Mouse (Mus musculus) common myeloid progenitor, adult 5-6 weeks (primary cell): Measurements from ENCODE around the gene Myo18a. TPM values are rescaled to one million over a fixed set of nuclear protein-coding genes. Genes with fewer than 3 reads are reported as not detected.
"Not testable (repeated sequence)": the region's sequence is repeated elsewhere in the genome, so short reads cannot be mapped to it uniquely, and the experiment has no call there.

Source experiments
- ATAC-seq: replicated peaks from 2 replicates; pipeline ENCODE4 v1.8.0; 2016; ENCODE audit warnings: low read depth, mild to moderate bottlenecking, moderate TSS enrichment, inconsistent platforms; ENCODE audit not compliant: poor library complexity, severe bottlenecking
- total RNA-seq: library from RNA; stranded (forward); fragments of 200-1000, 187-1606 nt; gene quantifications from 2 replicates; pipeline ENCODE4 v1.2.3, GENCODE M21; 2017

Gene Myo18a
- total RNA-seq: 118 and 140 TPM in 2 replicates

DNA sequence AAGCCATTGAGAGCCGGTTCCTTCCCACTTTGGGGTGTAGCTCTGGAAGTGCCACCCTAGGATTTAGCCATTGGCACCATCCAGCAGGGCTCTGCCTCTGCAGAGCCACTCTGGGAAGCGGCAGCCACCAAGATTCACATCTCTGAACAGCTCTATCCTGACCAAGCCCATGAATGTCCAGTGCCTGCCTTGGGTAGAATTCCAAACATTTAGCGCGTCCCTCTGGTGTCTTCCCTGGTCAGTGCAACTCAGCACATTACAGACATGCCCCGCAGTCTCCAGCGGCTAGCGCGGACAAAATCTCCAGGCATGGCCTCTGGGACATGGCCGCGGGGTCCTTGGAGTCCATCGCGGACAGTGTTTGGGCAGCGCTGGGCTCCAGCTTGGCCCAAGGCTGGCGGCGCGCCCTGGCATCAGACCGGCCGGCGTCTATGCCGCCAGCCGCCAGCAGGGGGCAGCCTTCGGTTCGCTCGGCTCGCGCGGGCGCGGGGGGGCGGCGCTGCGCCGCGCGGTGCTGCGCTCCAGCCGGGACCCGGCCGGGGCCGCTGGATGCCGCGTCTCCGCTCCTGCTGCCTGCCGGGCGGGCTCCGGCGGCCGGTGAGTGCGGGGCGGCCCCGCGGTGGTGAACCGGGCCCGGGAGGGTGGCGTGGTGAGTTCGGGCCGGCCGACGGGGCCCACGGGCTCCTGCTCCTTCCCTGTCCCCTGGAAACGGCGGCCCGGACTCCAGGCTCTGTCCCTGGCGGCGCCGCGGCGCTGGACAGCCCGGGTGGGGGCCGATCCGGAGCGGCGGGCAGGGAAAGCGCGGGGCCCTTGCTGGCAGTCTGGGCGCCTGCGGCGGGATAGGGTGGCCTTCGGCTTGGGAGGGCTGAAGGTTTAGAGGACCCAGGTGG lies at the start of gene Myo18a:
Gene Myo18a (plus strand): TSS at position 464 of the 890 bp plus-strand sequence.
- ATAC-seq: peak; percentile 50

DNA sequence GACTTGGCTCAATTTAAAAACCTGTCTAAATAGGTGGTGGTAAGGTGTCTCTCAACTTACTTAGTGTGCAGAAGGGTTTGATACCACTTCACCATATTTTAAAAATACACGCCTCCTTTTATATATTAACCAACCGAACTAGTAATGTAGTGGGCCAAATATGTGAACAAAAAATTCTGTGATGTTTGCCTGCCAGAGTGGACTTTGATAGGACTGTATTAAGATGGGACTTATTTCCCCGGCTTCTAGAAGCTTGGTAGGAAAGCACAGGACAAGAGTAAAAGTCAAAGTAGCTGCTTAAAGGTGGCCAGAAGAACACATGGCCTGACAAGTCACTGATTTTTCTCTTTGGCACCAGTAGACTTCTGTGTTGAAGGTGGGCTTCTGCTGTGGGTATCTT lies 49.3 kb upstream of the Myo18a start:
- no peak for ATAC-seq

DNA sequence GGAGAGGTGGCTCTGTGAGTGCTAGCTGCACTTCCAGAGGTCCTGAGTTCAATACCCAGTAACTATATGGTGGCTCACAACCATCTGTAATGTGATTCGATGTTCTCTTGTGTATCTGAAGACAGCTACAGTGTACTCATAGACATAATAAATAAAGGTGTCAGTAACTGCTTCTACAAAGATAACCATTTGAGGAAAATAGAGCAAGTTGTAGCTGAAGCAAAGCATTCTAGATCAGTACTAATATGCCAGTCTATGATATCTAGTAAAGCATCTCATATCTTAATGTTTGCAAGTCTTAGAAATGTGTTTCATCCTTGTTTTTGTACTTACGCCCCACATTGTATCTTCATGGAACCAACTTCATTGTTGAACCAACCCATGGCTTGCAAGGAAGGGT lies 44.0 kb upstream of the Myo18a start:
- no peak for ATAC-seq

DNA sequence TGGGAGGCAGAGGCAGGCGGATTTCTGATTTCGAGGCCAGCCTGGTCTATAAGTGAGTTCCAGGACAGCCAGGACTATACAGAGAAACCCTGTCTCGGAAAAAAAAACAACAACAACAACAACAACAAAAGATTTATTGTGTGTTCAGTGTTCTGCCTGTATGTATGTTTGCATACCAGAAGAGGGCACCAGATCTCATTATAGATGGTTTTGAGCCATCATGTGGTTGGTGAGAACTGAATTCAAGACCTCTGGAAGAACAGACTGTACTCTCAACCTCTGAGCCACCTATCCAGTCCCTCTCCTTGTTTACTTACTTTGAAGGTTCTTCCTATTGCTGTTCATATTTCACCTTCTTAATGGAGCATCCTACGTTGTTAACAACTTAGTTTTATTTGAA lies 41.7 kb upstream of the Myo18a start:
- no peak for ATAC-seq

GRCm38 (mm10) chr11:77724766-77725165 lies 38.3 kb upstream of the Myo18a start:
- ATAC-seq: no peak

- ATAC-seq: no peak
Measured at GRCm38 (mm10) chr11:77725183-77725582, 37.9 kb upstream of the Myo18a start, which contains the start of gene Cryba1. Cryba1 (minus strand) TSS chr11:77725283.

GRCm38 (mm10) chr11:77728587-77728986 lies 34.5 kb upstream of the Myo18a start:
- no peak for ATAC-seq

GRCm38 (mm10) chr11:77737289-77737688 lies 25.8 kb upstream of the Myo18a start:
- peak; percentile 69 for ATAC-seq

GRCm38 (mm10) chr11:77738555-77738954 lies 24.5 kb upstream of the Myo18a start:
- ATAC-seq: no peak

GRCm38 (mm10) chr11:77743966-77744365 lies 19.1 kb upstream of the Myo18a start:
- ATAC-seq: 0 out of 2 replicates have a peak, but pooled peaks have one; percentile 42

GRCm38 (mm10) chr11:77746652-77747051 lies 16.4 kb upstream of the Myo18a start:
- ATAC-seq: no peak

DNA sequence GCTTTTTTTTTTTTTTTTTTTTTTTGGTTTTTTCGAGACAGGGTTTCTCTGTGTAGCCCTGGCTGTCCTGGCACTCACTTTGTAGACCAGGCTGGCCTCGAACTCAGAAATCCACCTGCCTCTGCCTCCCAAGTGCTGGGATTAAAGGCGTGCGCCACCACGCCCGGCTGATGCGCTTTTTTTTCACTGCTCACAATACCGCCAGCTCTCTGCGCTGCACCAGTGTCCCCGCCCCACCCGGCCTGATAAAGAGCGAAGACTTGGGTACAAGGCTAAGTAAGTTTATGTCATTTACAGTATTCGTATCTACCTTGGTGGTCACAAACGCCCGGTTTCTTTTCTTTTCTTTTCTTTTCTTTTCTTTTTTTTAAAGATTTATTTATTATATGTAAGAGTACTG lies 15.9 kb upstream of the Myo18a start:
- not testable (repeated sequence) for ATAC-seq

DNA sequence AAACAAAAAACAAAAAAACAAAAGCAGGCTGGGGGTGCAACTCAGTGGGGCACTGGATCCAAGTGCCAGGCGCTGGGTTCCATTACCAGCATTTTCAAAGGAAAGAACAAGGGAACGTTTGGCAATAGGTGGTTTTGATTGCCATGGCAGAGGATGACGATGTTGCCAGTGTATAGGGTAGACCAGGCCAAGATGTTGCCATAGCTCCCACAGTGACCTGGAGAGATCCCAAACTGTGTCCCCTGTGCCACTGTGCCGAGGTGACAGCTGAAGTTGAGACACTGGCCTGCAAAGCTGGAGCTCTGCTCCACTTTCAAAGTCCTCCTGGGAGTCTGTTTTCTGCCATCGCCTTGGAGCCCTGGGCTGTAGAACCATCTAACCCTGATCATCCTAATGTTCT lies 14.1 kb upstream of the Myo18a start:
- ATAC-seq: no peak

GRCm38 (mm10) chr11:77752525-77752924 lies 10.5 kb upstream of the Myo18a start:
- no peak for ATAC-seq

GRCm38 (mm10) chr11:77753469-77753868 lies 9.6 kb upstream of the Myo18a start:
- ATAC-seq: no peak

GRCm38 (mm10) chr11:77760031-77760430 lies 3.0 kb upstream of the Myo18a start:
- ATAC-seq: no peak

DNA sequence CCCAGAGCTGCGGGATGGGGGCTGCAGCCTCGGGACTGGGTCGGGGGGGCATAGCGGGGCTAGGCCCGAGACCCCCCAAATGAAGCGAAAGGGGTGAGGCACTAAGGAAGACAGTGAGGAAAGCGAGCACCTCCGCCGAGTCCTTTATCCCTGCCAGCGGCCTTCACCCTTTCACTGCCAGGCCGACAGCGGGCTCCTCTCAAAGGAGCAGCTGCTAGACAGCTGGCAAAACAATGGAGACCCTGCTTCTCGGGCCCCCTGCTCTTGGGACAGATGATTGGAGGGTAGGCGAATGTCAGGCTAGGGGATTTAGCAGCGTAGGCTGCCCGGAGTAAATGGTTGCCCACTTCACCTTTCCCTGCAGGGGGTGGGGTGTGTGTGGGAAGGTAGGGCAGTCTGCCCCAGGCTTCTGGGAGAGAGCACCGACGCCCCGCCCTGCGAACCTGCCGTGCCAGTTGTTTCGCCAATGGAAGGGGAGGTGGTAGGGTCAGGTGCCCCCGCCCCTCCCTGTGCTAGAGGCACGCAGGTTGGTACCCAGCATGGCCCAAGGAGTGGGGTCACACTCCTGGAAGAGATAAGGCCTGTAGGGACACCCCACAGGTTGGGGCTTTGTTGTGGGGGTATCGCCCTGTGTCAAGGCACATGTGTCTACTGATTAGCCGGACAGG lies 761 bp downstream of the Myo18a start:
- peak; percentile 37 for ATAC-seq

DNA sequence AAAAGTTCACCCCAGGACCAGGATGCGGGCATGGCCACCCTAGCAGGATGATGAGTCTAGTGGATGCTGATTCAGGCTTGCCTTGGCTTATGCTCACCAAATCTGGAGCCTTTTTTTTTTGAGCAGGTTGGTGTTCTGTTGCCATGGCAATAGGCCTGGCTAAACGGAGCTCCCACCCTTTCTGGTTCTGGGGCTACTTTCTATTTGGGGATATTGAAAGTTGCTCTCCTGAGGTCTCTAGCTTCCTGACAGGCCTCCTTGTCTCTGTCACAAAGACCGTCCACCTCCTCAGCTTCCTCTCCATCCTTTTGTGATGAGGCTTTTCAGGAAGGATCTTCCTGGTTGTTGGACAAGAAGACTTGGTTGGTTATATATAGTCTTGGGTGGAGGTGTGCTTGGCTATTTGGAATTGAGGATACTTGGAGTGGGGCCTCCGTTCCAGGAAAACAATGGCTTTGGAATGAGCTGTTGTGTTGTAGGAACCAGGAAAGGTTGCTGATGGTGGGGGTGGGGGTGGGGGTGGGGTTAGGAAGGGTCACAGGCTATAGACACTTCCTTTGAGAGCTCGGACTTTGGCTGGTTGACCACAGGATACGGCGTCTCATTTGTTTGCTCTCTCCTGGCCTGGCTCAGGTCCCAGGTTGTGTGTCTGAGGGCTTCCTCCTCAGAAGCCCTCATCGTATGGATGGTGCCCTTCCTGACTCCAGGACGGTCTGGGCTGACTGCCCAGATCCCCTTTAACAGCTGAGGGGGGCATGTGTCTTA lies 1.8 kb downstream of the Myo18a start:
- no peak for ATAC-seq

- ATAC-seq: no peak
Measured at GRCm38 (mm10) chr11:77765459-77765777, 2.4 kb downstream of the Myo18a start.

DNA sequence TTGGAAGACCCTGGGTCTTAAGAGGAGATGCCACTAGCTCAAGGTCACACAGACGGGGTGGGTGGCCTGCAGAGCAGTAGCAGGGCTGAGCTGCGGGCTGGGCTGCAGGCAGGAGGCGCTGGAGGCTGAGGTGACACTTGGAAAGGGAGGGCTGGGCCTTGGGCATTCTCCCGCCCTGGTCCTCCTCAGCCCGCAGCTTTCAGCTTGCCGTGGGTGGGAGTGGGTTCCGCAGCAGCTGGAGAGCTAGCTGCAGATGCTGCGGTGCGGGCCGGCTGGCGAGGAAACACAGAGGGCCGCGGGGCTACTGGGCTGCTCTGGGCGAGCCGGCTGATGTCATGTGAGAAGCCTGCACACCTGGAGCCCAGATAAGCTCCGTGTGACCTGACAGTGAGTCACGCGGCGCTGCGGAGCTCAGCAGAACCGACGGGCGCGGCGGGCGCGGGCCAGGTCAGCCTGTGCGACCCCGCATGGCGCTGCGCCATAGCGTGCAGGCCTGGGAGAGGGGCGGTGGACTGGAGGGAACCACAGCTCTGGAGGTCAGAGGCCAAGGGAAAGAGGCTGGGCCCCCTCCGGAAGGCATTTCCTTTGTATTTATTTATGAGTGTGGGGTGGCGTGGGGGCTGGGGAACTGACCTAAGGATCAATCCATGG lies 3.4 kb downstream of the Myo18a start:
- ATAC-seq: peak; percentile 65
